Mouse (Mus musculus): Measurements from ENCODE around the gene Atp1b1.

DNA sequence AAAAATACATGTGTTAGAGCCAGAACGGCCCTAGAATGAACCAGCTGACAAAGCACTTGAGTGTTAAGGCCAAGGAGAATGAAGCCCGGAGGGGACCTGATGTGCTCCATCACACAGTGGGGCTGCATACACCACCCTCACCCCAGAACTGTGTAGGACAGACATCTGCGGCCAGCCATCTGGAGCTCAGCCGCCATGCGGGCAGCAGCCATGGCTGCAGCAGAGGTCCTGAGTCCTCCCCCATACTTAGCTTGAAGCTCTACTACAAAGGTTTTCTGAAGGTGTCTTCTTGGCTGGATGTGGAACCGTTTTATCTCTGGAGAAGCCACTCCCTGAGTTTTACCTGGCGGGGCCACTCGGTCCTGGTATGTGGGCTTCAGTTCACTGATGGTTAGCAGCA, 5.0 kb downstream of the Atp1b1 start:
- TF ChIP-seq EP300 (IDR thresholded peaks at IDR 0.05; ENCODE audit: low read length): no peak
- no peak for TF ChIP-seq PAX5 (IDR thresholded peaks at IDR 0.05; ENCODE audit: low read length)
- TF ChIP-seq POLR2A (IDR thresholded peaks at IDR 0.05; ENCODE audit: low read depth, low read length): no peak
- TF ChIP-seq NELFE (IDR thresholded peaks at IDR 0.05; ENCODE audit: low read depth, low read length): no peak
- TF ChIP-seq CTCF (conservative IDR thresholded peaks at IDR 0.05 in 1 of 2, IDR thresholded peaks at IDR 0.05 in 1 of 2; ENCODE audit: low read depth in 2 of 2, low read length in 2 of 2): no peak
- TF ChIP-seq HCFC1 (IDR thresholded peaks at IDR 0.05; ENCODE audit: low read depth, low read length): no peak
- TF ChIP-seq ZKSCAN1 (IDR thresholded peaks at IDR 0.05; ENCODE audit: borderline replicate concordance, low read depth, low read length): no peak
- no peak for TF ChIP-seq GABPA (IDR thresholded peaks at IDR 0.05; ENCODE audit: insufficient replicate concordance, low read depth, low read length)
- no peak for TF ChIP-seq ETS1 (conservative IDR thresholded peaks at IDR 0.05; ENCODE audit: low read depth, low read length)
- TF ChIP-seq MAFK (IDR thresholded peaks at IDR 0.05; ENCODE audit: insufficient replicate concordance, low read length): no peak
- TF ChIP-seq MYC (IDR thresholded peaks at IDR 0.05; ENCODE audit: low read depth, low read length): no peak
- TF ChIP-seq E2F4 (IDR thresholded peaks at IDR 0.05; ENCODE audit: insufficient replicate concordance, low read depth, low read length): no peak
- no peak for TF ChIP-seq ZMIZ1 (IDR thresholded peaks at IDR 0.05; ENCODE audit: low read depth, low read length)
- TF ChIP-seq CHD2 (IDR thresholded peaks at IDR 0.05; ENCODE audit: low read length): no peak
